Mouse (Mus musculus): ENCODE measurements around the gene Glipr1l2. TPM values are rescaled to one million over a fixed set of nuclear protein-coding genes. Genes with fewer than 3 reads are reported as not detected.
A peak's percentile ranks its signal among the peaks of the same experiment; 100 is the strongest.
"Not testable (repeated sequence)": the region's sequence is repeated elsewhere in the genome, so short reads cannot be mapped to it uniquely, and the experiment has no call there.

Glipr1l2 gene
- total RNA-seq (2021), result not detected
- long read RNA-seq, experiment 1, result 0 reads
- long read RNA-seq, experiment 2, result 0 reads

GRCm38 (mm10) chr10:112083157-112083556, at the start of gene Glipr1l2:
Glipr1l2 (plus strand) TSS chr10:112083354.
- DNase-seq, result no peak
- intact Hi-C loops (cut with DNase I), result no loop called here

GRCm38 (mm10) chr10:112043523-112043922, 39.6 kb upstream of the Glipr1l2 start:
- DNase-seq; intact Hi-C loops (cut with DNase I): not testable (repeated sequence)

- intact Hi-C loops (cut with DNase I); DNase-seq: not testable (repeated sequence)
Observed at GRCm38 (mm10) chr10:112044283-112044682, 38.9 kb upstream of the Glipr1l2 start.

- DNase-seq, result no peak
- intact Hi-C loops (cut with DNase I), result no loop called here
Observed at GRCm38 (mm10) chr10:112051220-112051619, 31.9 kb upstream of the Glipr1l2 start.

DNA sequence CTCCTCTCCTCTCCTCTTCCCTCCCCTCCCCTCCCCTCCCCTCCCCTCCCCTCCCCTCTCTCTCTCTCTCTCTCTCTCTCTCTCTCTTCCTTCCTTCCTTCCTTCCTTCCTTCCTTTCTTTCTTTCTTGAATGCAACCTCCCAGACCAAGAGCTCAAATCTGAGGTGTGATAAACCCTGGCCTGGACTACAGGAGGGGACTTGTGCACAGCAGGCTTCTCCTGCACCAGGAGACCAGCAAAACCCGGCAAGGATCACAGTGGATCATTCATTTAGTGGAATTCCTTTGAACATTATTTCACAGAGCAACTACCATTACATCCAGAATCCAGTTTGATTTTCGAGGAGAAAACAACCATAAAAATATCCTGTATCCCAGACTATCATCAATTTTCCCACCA, 31.2 kb upstream of the Glipr1l2 start:
- DNase-seq; intact Hi-C loops (cut with DNase I): not testable (repeated sequence)

DNA sequence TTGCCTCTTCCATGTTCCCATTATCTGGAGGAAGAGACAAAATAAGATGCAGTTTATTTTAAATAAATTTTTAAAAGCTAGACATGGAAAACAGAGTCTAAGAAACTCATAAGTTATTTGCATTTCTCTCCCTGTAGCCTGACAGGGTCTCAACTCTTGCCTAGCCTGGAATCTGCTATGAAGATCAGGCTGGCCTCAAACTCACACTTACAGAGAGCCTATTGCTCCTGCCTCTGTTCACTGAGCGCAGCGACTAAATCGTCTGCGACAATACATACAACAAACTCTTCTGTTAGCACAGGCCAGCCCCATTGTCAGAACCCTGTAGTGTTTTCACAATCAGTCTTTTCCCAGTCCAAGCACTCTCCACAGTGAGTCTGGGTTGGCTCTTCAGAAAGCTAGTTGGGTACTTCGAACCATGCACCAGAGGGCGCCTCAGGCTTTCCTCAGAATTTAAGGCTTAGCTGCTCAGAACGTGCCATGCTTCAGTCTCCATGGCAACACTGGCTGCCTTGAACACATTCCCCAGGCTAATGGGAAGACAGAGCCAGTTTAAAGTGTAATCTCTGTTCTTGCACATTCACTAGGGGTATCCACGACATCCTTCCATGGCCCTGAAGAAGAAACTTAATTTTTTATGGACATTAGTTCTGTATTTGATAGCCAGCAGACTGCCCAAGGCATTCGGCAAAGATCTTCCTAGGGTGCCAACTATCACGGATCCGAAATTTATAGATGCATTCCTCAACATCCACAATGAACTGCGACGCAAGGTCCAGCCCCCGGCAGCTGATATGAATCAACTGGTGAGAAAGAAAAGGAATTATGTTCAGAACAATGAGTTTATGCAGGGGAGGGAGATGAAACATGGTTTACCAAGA, 23.2 kb upstream of the Glipr1l2 start, which contains the start of gene Glipr1l1:
TSS of gene Glipr1l1 (plus strand) at position 488 of the 881 bp plus-strand sequence.
- no peak for DNase-seq
- intact Hi-C loops (cut with DNase I), result no loop called here

DNA sequence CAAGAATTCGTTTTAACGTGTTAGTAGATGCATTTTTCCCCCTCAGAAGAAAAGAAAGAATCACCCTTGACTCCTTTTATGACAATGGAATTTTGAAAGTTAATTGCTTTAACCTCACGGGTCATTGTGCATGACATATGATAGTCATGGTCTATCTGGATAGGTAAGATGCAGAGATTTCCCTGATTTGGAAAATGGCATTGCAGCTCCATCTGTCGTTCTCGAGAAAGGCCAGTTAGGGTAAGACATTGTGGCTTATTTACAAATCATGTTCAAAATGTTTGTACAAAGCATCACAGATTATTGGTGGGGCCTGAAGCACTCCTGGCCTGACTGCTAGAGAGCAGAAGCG, 22.6 kb upstream of the Glipr1l2 start:
- DNase-seq; intact Hi-C loops (cut with DNase I): not testable (repeated sequence)

- intact Hi-C loops (cut with DNase I), result no loop called here
- no peak for DNase-seq
Observed at GRCm38 (mm10) chr10:112080044-112080443, 3.1 kb upstream of the Glipr1l2 start.

DNA sequence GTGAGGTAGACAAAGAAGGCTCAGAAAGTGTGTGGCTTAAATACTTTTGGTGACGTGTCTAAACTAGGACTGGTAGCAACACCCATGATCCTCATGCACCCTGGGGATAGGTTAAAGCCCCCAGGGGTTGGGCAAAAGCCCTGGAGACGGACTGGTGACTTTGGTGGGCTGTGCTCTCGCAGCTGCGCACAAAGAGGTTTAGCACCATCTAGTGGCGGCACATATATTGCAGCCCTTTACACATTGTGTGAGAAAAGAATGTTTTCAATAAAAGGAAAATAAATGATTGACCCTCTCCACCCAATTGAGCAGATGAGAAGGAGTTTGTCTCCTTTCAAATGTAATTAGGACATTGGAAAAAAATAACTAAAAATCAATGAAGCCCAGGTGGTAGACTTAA, 22.6 kb downstream of the Glipr1l2 start:
- intact Hi-C loops (cut with DNase I), result loop anchor here (5.0 kb wide), 1 partner anchor 128 kb away; no protein-coding TSS in a partner anchor
- peak; percentile 10 to 13 for DNase-seq

GRCm38 (mm10) chr10:112110401-112110800, 27.2 kb downstream of the Glipr1l2 start:
- no peak for DNase-seq
- intact Hi-C loops (cut with DNase I), result no loop called here

- DNase-seq; intact Hi-C loops (cut with DNase I): not testable (repeated sequence)
Observed at GRCm38 (mm10) chr10:112125090-112125489, 41.9 kb downstream of the Glipr1l2 start.

GRCm38 (mm10) chr10:112127682-112128230, 44.6 kb downstream of the Glipr1l2 start:
- intact Hi-C loops (cut with DNase I); DNase-seq: not testable (repeated sequence)

GRCm38 (mm10) chr10:112132194-112132593, 49.0 kb downstream of the Glipr1l2 start:
- DNase-seq, result no peak
- intact Hi-C loops (cut with DNase I), result no loop called here

- DNase-seq, result peak in 1 of 2 experiments; percentile 5
- intact Hi-C loops (cut with DNase I), result no loop called here
Observed at GRCm38 (mm10) chr10:112138050-112138870, 55.1 kb downstream of the Glipr1l2 start.

DNA sequence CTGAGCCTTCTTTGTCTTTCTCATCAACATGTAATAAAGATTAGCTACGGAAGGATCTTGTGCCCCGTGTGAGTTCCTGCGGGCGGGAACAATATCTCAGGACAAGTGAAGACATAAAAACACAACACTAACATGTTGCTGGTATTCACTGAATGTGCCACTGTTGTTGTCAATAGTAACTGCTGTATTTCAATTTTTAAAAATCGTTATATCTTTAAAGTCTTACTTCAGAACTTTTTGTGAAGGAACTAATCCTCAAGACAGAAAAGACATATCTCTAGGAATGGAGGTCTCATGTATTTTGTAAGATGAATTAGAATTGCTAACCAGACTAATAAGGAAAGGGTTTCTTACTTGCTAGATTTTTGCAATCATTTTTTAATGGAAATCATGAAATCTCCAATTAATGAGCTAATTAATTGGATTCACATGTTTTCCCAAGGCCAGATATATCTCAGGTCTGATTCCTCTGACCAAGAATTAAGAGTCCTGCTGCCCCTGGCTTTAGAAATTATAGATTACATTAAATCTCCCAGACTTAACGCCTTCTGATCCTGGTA, 55.8 kb downstream of the Glipr1l2 start:
- intact Hi-C loops (cut with DNase I), result no loop called here
- no peak for DNase-seq

DNA sequence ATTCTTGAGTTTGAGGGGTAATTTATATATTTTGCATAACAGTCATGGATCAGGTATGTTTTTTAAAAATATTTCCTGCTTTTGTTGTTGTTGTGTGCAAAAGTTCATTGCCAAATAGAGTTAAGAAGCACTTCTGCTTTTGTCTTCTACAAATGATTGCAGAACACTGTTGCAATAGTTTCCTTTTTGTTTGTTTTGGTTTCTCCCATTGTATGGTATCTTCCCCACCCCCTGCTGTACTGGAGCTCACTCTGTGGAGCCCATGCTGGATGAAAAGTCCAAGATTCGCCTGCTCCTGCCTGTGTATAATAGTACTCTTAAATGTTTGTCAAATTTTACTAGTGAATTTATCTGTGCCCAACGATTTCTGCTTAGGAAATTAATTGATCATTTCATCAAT, 56.7 kb downstream of the Glipr1l2 start:
- no peak for DNase-seq
- intact Hi-C loops (cut with DNase I), result no loop called here
